Mouse (Mus musculus) forelimb bud, embryonic 11.5 days (tissue): Measurements from ENCODE around the gene Atp1b3.
"Not testable (repeated sequence)": the region's sequence is repeated elsewhere in the genome, so short reads cannot be mapped to it uniquely, and the experiment has no call there.

Experiments used
- DNase-seq: peaks from one replicate; pipeline ENCODE4 v3.0.0-alpha.2; 2012; ENCODE audit warnings: low read depth, low spot score

The Atp1b3 gene

DNA sequence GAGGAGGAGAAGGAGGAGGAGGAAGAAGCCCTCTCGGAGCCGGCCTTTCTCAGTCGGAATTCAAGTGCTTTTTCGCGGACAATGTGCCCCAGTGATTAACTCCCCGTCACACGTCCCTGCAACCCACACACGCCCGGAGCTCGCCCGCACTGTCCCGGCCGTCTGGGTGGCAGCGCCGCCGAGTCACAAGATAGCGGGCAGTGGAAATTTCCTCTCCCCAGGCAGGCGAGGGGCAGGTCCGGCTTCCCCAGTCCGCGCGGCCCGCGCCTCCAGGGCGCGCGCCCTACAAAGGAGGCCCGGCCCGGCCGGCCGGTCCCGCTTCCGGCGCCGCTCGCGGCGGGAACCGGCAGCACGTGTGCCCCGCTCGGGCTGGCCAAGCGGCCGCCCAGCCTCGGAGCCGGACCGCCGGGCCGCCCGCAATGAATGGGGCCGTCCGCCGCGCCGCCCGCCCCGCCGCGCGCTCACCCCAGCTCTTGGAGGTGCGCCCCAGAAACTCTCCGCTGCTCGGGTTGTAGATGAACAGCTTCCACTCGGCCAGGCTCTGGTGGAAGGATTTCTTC lies 581 bp downstream of the Atp1b3 start:
- DNase-seq = peak; percentile 46

DNA sequence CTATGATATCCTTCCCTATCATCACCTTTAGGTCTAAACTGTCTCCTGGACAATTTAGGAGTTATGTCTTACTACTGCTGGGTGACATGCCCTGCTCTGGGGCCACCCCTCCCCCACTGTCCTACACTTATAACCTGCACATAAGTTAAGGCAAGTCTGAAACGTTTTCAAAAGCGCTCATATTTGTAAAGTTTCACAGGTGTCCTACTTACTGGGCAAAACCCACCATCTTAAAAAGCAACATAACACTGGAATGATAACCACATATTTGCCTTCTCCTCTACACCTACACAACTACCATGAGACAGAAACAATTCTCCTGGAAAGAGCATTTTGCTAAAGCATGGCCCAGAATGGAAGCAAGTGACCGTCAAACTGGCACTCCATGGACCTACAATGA lies 4.2 kb downstream of the Atp1b3 start:
- no peak for DNase-seq

DNA sequence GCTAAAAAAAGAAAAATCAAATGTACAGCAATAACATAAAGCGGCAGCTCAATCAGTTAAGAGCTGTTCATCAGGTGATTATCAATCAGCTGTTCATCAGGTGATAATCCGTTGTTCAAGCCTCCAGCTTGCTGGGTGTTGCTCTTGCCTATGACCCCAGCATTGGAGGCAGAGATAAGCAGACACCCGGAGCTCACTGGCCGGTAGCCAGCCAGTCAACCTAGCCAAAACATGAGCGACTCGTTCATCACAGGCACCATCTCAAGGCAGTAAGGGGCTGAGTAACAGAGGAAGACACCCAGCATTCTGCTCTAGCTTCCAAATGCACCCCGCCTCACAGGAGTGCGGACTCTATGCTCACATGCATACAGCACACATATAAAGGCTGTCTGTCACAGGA lies 10.4 kb downstream of the Atp1b3 start:
- DNase-seq = no peak

DNA sequence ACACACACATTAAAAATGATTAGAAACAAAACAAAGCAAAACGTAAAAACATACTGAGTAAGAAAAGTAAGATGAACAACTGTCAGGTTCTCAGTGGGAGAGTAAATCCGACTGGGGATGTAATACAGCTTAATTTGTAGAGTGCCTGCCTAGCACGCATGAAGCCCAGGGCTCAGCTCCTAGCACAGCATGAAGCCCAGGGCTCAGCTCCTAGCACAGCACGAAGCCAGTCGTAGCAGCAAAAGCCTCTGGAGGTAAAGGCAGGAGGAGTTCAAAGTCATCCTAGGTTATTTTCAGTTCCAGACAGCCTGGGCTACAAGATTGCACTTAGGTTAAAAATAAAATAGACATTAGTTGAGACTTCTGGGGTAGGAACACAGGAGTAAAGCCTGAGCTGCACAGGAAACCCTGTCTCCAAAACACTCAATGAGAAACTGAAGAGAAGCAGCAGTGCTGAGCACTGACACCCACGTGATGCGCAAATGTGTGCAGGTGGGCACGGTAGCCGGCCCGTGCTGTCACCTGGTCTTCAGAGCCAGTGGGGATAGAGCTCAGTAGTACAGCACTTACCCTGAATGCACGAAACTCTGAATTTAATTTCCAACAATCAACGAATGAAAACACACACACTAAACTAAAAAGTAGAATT lies 11.0 kb downstream of the Atp1b3 start:
- no peak for DNase-seq

DNA sequence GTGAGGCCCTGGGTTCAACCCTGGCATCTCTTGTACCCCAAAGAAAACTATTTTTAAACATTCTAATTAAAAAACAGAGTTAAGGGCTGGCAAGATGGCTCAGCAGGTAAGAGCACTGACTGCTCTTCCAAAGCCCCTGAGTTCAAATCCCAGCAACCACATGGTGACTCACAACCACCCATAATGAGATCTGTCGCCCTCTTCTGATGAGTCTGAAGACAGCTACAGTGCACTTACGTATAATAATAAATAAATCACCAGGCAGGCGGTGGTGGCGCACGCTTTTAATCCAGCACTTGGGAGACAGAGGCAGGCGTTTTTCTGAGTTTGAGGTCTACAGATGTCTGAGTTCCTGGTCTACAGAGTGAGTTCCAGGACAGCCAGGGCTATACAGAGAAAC lies 12.5 kb downstream of the Atp1b3 start:
- not testable (repeated sequence) for DNase-seq

DNA sequence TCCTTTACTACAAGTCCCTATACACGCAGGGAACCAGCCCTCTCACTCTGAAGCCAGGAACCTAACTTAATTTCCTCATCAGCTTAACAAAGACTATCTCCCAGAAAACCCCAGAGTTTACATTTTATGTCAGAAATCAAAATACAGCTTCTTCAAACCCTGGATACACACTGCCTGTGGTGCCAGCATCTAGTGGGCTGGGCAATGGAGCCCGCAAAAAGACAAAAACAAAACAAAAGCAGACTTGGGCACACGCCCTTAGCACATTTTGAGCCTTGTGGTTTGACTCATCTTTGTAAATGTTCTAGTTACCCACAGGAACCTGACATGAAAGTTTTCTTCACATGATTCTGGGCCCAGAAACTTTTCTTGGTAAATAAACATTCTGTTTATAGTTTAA lies 13.8 kb downstream of the Atp1b3 start:
- no peak for DNase-seq

DNA sequence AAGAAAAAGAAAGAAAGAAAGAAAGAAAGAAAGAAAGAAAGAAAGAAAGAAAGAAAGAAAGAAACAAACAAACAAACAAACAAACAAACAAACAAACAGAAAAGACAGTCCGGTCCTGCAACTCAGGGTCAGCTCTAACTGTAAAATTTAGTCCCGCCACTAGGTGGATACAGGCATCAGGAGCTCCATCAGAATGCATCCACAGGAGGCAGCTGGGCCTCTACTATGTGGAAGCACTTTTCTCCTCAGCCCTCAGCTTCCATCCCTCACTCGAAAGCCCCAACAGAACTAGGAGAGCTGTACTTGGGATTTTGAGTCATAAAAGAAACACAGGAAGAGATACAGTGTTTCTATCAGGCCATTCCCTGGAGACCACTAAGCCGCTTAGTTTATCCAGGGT lies 14.2 kb downstream of the Atp1b3 start:
- DNase-seq = peak; percentile 62

GRCm38 (mm10) chr9:96348885-96349284 lies 15.4 kb downstream of the Atp1b3 start:
- DNase-seq = no peak

DNA sequence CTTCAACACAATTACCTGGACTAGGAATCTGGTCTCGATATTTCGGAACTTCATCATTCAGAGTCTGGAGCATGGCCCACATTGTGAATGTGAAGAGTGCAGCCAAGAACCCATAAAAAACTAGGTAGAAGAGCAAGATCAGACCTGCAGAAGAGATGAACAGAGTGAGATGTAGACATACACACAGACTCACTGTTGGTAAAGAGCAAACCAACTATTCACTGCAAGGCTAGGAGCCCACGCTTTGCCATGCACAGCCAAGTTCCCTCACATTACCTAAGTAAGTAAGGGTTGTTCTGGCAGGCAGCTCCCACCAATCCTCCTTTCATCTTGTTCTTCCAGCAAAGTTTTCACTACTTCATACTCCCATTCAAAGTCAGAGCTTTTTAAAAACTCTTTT lies 18.5 kb downstream of the Atp1b3 start:
- DNase-seq = no peak

DNA sequence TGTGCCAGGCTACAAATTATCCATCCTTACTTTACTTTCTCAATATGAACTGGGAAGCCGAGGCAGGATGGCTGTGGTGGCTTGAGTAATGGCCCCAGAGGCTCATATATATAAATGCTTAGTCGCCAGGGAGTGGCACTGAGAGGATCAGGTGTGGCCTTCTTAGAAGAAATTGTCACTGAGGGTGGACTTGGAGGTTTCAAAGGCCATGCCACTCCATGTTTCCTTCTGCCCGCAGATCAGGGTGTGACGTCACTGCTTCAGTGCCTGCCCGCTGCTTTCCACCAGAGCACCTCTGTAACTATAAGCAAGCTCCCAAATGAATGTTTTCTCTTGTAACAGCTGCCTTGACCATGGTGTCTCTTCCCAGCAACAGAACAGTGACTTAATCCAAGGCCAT lies 33.1 kb downstream of the Atp1b3 start:
- no peak for DNase-seq

GRCm38 (mm10) chr9:96328226-96328625 lies 36.0 kb downstream of the Atp1b3 start:
- no peak for DNase-seq

DNA sequence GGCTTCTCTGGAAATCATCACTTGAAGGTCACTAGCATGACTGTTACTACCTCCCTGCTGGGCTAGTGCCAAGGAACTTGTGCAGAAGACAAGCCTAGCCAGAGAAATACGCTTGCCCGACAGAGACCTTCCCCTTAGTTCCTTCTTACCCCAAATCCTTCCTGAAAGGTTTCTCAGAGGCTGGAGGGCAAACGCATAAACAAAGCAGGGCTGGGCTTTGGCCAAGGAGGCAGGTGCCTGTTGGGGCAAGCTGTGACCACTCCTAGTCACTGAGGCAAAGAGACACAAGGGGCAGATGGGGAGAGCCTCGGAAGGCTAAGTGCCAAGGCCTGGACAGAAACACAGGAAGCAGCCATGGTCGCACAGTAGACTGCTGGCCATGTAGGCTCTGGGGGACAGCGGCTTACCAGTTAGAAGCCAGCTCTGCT lies 37.7 kb downstream of the Atp1b3 start:
- DNase-seq = no peak

GRCm38 (mm10) chr9:96324502-96324901 lies 39.7 kb downstream of the Atp1b3 start:
- no peak for DNase-seq

- no peak for DNase-seq
These were observed 41.7 kb downstream of the Atp1b3 start for GRCm38 (mm10) chr9:96322411-96323152.

DNA sequence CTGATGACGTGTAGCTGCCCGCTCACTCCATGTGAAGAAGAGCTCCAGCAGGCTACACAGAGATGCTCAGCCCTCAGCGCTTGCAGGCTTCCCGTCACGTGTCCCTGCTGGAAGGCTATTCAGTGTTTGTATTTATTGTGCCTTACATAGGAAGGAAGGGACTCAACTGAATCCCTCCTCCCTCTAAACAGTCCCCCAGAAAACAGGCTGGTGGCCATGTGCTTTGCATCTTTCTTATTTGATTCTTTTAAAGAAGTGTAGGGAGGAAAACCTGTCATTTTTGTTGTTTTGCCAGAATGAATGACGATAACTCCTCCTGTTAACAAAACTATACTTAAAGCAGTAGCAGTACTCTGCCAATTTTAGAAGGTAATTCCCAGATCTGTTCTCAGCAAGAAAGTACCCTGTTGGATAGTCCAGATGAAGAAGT lies 43.7 kb downstream of the Atp1b3 start:
- DNase-seq = no peak

DNA sequence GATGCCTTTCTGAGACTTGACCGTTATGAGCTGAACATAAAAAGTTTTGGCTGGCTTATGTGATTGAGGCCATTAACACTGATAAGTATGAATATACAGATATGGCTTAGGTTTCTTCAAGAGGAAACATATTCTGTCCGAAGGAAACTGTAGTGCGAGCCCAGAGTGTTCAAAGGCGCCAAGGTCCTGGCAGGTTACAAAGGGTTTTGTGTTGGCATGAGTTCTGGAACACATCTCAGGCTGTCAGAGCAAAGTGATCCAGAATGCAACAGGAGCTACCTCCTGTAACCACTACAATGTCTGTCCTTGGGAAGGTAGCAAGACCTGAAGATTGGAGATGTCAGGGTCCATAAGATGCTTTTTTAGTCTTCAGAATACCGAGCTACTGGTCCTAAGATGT lies 44.9 kb downstream of the Atp1b3 start:
- no peak for DNase-seq

DNA sequence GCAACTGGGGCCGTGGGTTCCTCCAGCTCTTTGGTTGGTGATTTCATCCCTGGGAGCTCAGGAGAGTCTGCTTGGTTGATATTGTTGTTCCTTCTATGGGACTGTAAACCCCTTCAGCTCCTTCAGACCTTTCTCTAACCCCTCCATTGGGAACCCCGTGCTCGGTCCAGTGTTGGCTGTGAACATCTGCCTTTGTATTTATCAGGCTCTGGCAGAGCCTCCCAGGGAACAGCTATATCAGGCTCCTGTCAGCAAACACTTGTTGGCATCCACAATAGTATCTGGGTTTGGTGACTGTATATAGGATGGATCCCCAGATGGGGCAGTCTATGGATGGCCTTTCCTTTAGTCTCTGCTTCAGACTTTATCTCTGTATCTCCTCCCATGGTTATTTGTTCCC lies 52.2 kb downstream of the Atp1b3 start:
- DNase-seq = no peak

- no peak for DNase-seq
These were observed 55.4 kb downstream of the Atp1b3 start for GRCm38 (mm10) chr9:96308816-96309215.

DNA sequence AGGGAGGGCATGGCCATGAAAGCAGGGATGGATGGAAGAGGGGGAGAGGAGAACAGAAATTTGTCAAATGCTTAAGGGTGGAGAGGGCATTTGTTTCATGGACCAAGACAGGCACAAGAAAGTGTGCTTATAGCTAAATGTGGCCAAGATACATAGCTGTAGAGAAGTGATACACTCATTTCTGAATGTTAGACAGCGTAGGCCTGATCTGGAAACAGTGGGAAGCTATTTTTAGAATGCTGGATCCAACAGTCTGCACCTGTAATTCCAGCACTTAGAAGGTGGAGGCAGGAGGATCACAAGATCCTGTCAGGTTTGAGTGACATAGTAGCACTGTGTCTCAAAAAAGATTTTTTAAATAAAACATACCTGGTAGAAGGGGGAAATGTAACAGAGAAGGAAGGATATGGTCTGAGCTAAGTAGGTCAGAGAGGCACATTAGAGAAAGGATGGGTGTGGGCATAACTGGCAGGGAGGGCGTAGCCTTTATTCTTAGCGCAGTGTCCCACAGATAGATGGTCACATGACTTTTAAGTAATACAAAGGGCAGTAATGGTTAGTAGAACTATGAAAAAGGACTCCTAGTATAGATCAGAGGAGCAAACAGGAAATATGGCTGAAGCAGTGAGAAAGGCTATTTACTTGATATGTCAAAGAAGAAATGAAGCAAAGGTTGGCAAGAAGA lies 64.8 kb downstream of the Atp1b3 start:
- no peak for DNase-seq

GRCm38 (mm10) chr9:96292144-96292543 lies 72.1 kb downstream of the Atp1b3 start:
- DNase-seq = no peak

GRCm38 (mm10) chr9:96284916-96285315 lies 79.3 kb downstream of the Atp1b3 start:
- DNase-seq = no peak
